Mouse (Mus musculus): ENCODE data around the gene Golph3l. TPM values are rescaled to one million over a fixed set of nuclear protein-coding genes. Genes with fewer than 3 reads are reported as not detected.

Gene Golph3l
- polyA plus RNA-seq, 1 experiment from 2014 or later, result 26.8 TPM

DNA sequence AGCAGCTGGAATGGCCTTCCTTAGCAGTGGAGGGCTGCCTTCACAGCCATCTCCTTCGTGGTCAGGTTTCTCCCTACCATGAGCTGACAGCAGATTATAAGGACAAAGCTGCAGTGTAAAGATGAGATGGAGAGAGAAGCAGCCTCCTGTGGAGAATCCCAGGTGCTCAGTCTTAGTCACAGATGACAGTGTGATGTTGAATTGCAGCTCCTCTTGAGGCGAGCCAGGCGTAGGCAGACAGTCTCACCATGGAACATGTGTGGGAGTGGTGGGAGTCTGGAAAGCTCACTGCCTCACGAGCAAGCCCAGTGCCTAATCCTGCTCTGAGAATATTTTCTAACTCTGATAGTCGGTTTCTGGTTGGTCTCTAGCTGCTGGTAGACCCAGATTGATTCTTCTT, 39.0 kb downstream of the Golph3l start:
- Histone ChIP-seq H3K4me3 (no peak overlapping the region), H3K9me3 (no peaks in the 10 kb centered on the region), H3K4me1 (replicated peaks) (peaks cover 27% of the 10 kb centered on the region), H3K9ac (no peak overlapping the region), H3K36me3 (peaks cover 51% of the 10 kb centered on the region), H3K4me2 (no peak overlapping the region), H3K27me3 (no peaks in the 10 kb centered on the region), H3K27ac (replicated peaks) (no peak overlapping the region)
- 87% methylated on average over 5 of the region's 5 CpGs for WGBS
- no peak for ATAC-seq (ENCODE audit: low FRiP score, low read depth)

DNA sequence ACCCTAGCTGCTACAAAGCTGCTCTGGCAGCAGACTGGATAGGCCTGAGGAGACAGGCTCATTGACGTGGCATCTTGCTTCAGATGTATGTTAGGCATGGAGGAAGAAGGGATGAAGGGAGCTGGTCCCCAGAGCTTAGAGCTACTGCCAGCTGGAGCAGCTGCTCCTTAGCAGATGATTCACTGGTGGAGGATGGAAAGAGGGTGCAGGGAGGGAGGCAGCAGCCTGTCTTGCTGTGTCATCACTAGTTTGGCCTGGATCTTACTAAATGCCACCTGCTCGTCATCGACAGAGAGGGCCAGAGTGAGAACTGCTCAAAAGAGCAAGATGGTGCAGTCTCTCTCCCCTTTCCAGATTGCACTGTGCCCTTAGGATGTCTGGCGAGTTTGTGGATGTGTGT, 41.0 kb downstream of the Golph3l start:
- 79% methylated on average over 4 of the region's 4 CpGs for WGBS
- ATAC-seq (ENCODE audit: low FRiP score, low read depth), result no peak
- Histone ChIP-seq H3K27me3 (no peaks in the 10 kb centered on the region), H3K4me3 (no peak overlapping the region), H3K9ac (no peak overlapping the region), H3K9me3 (no peaks in the 10 kb centered on the region), H3K27ac (replicated peaks) (no peak overlapping the region), H3K4me2 (no peak overlapping the region), H3K4me1 (replicated peaks) (peaks cover 24% of the 10 kb centered on the region), H3K36me3 (peaks cover 64% of the 10 kb centered on the region)

- Histone ChIP-seq H3K27ac (replicated peaks) (no peak overlapping the region), H3K4me2 (no peak overlapping the region), H3K36me3 (peaks cover 72% of the 10 kb centered on the region), H3K4me1 (replicated peaks) (peaks cover 21% of the 10 kb centered on the region), H3K9me3 (no peaks in the 10 kb centered on the region), H3K9ac (no peak overlapping the region), H3K4me3 (no peak overlapping the region), H3K27me3 (no peaks in the 10 kb centered on the region)
- ATAC-seq (ENCODE audit: low FRiP score, low read depth), result no peak
- WGBS, result 84% methylated on average over 3 of the region's 3 CpGs
Measured at GRCm38 (mm10) chr3:95630856-95631255, 42.1 kb downstream of the Golph3l start.

- Histone ChIP-seq H3K4me1 (replicated peaks) (peaks cover 16% of the 10 kb centered on the region), H3K27ac (replicated peaks) (no peak overlapping the region), H3K36me3 (peaks cover 72% of the 10 kb centered on the region), H3K27me3 (no peaks in the 10 kb centered on the region), H3K9ac (no peak overlapping the region), H3K9me3 (no peaks in the 10 kb centered on the region), H3K4me2 (no peak overlapping the region), H3K4me3 (no peak overlapping the region)
- ATAC-seq (ENCODE audit: low FRiP score, low read depth), result no peak
- WGBS, result 74% methylated on average over 6 of the region's 6 CpGs
Measured at GRCm38 (mm10) chr3:95631304-95631703, 42.6 kb downstream of the Golph3l start.

- no peak for ATAC-seq (ENCODE audit: low FRiP score, low read depth)
- H3K36me3 ChIP-seq, result peaks cover 65% of the 10 kb centered on the region
- no peaks in the 10 kb centered on the region for H3K27me3 ChIP-seq
- H3K4me3 ChIP-seq, result no peak overlapping the region
- peaks cover 1% of the 10 kb centered on the region for H3K4me1 ChIP-seq (replicated peaks)
- no peaks in the 10 kb centered on the region for H3K9me3 ChIP-seq
- WGBS, result 78% methylated on average over 12 of the region's 12 CpGs
- H3K27ac ChIP-seq (replicated peaks), result no peak overlapping the region
- no peak overlapping the region for H3K4me2 ChIP-seq
- H3K9ac ChIP-seq, result no peak overlapping the region
Measured at GRCm38 (mm10) chr3:95632648-95633588, 44.2 kb downstream of the Golph3l start.

DNA sequence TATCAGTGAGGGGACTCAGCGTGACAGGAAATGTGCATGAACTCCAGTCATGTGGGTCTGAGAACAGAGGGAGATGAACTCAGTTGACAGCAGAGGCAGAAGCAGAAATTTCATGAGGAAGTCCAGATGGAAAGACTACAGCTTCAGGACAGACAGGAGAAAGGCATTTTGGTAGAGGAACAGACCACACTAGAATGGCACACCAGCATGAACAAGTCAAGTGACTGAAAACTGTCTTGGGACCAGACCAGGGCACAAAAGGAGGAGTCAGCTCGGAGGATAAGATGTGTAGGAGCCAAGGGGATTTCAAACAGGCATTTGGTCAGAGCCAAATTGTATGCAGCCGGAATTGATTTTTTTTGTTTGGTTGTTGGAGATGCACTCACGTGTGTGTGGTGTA, 46.9 kb downstream of the Golph3l start:
- no peaks in the 10 kb centered on the region for H3K27me3 ChIP-seq
- ATAC-seq (ENCODE audit: low FRiP score, low read depth), result no peak
- H3K9ac ChIP-seq, result no peak overlapping the region
- no peaks in the 10 kb centered on the region for H3K9me3 ChIP-seq
- H3K4me2 ChIP-seq, result no peak overlapping the region
- no peaks in the 10 kb centered on the region for H3K4me1 ChIP-seq (replicated peaks)
- H3K4me3 ChIP-seq, result no peak overlapping the region
- WGBS, result 79% methylated on average over 4 of the region's 4 CpGs
- H3K27ac ChIP-seq (replicated peaks), result no peak overlapping the region
- H3K36me3 ChIP-seq, result peaks cover 41% of the 10 kb centered on the region

GRCm38 (mm10) chr3:95636072-95636471, 47.3 kb downstream of the Golph3l start:
- Histone ChIP-seq H3K9ac (no peak overlapping the region), H3K4me3 (no peak overlapping the region), H3K4me2 (no peak overlapping the region), H3K4me1 (replicated peaks) (no peaks in the 10 kb centered on the region), H3K36me3 (peaks cover 37% of the 10 kb centered on the region), H3K27me3 (no peaks in the 10 kb centered on the region), H3K27ac (replicated peaks) (no peak overlapping the region), H3K9me3 (no peaks in the 10 kb centered on the region)
- WGBS, result 90% methylated on average over 4 of the region's 4 CpGs
- no peak for ATAC-seq (ENCODE audit: low FRiP score, low read depth)

DNA sequence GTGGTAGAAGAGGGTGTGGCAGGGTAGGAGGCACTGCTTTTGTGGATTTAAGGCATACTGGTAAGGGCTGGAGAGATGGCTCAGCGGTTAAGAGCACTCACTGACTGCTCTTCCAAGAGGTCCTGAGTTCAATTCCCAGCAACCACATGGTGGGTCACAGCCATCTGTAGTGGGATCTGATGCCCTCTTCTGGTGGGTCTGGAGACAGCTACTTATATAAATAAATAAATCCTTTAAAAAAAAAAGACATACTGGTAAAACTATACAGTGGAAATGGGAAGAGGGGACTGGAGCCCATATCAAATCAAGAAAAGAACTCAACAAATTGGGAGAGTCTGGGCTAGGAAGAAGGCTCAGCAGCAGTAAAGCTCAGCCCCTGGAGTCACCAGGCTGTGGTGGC, 51.0 kb downstream of the Golph3l start:
- WGBS, result 89% methylated on average over 1 of the region's 1 CpGs
- Histone ChIP-seq H3K9ac (no peak overlapping the region), H3K4me1 (replicated peaks) (no peaks in the 10 kb centered on the region), H3K27me3 (no peaks in the 10 kb centered on the region), H3K4me3 (no peak overlapping the region), H3K9me3 (no peaks in the 10 kb centered on the region), H3K36me3 (peaks cover 13% of the 10 kb centered on the region; the same call in 1 of the 2 replicates), H3K27ac (replicated peaks) (no peak overlapping the region), H3K4me2 (no peak overlapping the region)
- ATAC-seq (ENCODE audit: low FRiP score, low read depth), result no peak

- no peak for ATAC-seq (ENCODE audit: low FRiP score, low read depth)
- no peaks in the 10 kb centered on the region for H3K4me1 ChIP-seq (replicated peaks)
- WGBS, result 88% methylated on average over 7 of the region's 7 CpGs
Measured at GRCm38 (mm10) chr3:95643097-95643496, 54.4 kb downstream of the Golph3l start.

GRCm38 (mm10) chr3:95645313-95646235, 56.8 kb downstream of the Golph3l start:
- WGBS, result 75% methylated on average over 10 of the region's 10 CpGs
- no peaks in the 10 kb centered on the region for H3K27me3 ChIP-seq
- no peak for ATAC-seq (ENCODE audit: low FRiP score, low read depth)
- no peak overlapping the region for H3K4me3 ChIP-seq
- H3K9me3 ChIP-seq, result no peaks in the 10 kb centered on the region
- no peaks in the 10 kb centered on the region; the same call in 1 of the 2 replicates for H3K36me3 ChIP-seq
- H3K4me2 ChIP-seq, result no peak overlapping the region
- H3K4me1 ChIP-seq (replicated peaks), result no peaks in the 10 kb centered on the region
- no peak overlapping the region for H3K9ac ChIP-seq
- no peak overlapping the region for H3K27ac ChIP-seq (replicated peaks)

More at GRCm38 (mm10) chr3:95643097-95643496, 54.4 kb downstream of the Golph3l start:
- Histone ChIP-seq H3K4me3 (no peak overlapping the region), H3K9me3 (no peaks in the 10 kb centered on the region), H3K27me3 (no peaks in the 10 kb centered on the region), H3K36me3 (no peaks in the 10 kb centered on the region; the same call in 1 of the 2 replicates), H3K4me2 (no peak overlapping the region), H3K27ac (replicated peaks) (no peak overlapping the region), H3K9ac (no peak overlapping the region)

GRCm38 (mm10) chr3:95648016-95648415, 59.3 kb downstream of the Golph3l start:
- Histone ChIP-seq H3K27ac (replicated peaks) (no peak overlapping the region), H3K36me3 (no peaks in the 10 kb centered on the region), H3K4me1 (replicated peaks) (no peaks in the 10 kb centered on the region), H3K4me2 (no peak overlapping the region), H3K9ac (no peak overlapping the region), H3K27me3 (no peaks in the 10 kb centered on the region), H3K9me3 (no peaks in the 10 kb centered on the region), H3K4me3 (no peak overlapping the region)
- 96% methylated on average over 5 of the region's 5 CpGs for WGBS
- ATAC-seq (ENCODE audit: low FRiP score, low read depth), result no peak
